Mouse (Mus musculus): Measurements from ENCODE around the gene Pla2g3. TPM values are rescaled to one million over a fixed set of nuclear protein-coding genes. Genes with fewer than 3 reads are reported as not detected.

The Pla2g3 gene
- total and polyA plus RNA-seq, 2 experiments = 0.06 TPM; not detected in 1

GRCm38 (mm10) chr11:3458428-3459104, 29.5 kb upstream of the Pla2g3 start:
- H3K36me3 ChIP-seq (ENCODE audit: control insufficient read depth, insufficient read depth, low read length) = no peaks in the 10 kb centered on the region
- H3K27me3 ChIP-seq (ENCODE audit: control insufficient read depth, insufficient read depth, low read length) = no peaks in the 10 kb centered on the region
- WGBS = 25% methylated on average over 13 of the region's 13 CpGs
- H3K27ac ChIP-seq (replicated peaks; ENCODE audit: insufficient read depth, low read depth, low read length) = peak overlapping the region; percentile 27; the same call in 1 of the 2 replicates
- no peak overlapping the region for H3K4me3 ChIP-seq (ENCODE audit: insufficient read depth, low read depth, low read length)
- TF ChIP-seq CTCF (IDR thresholded peaks at IDR 0.05; ENCODE audit: low read depth, low read length) (no peak), POLR2A (IDR thresholded peaks at IDR 0.05; ENCODE audit: extremely low read depth, insufficient read depth, low read length) (no peak)
- H3K79me2 ChIP-seq (ENCODE audit: control insufficient read depth, insufficient read depth, low read length) = no peaks in the 10 kb centered on the region
- peaks cover 5% of the 10 kb centered on the region for H3K4me1 ChIP-seq (ENCODE audit: control insufficient read depth, insufficient read depth, low read length)
- H3K9ac ChIP-seq (ENCODE audit: low read depth, low read length) = no peak overlapping the region
- peak; percentile 97 for DNase-seq (ENCODE audit: extremely low read depth, low read depth, low spot score)

- H3K4me3 ChIP-seq (ENCODE audit: insufficient read depth, low read depth, low read length) = no peak overlapping the region
- peak overlapping the region; percentile 27; the same call in 1 of the 2 replicates for H3K27ac ChIP-seq (replicated peaks; ENCODE audit: insufficient read depth, low read depth, low read length)
- WGBS = 60% methylated on average over 2 of the region's 2 CpGs
- TF ChIP-seq CTCF (IDR thresholded peaks at IDR 0.05; ENCODE audit: low read depth, low read length) (no peak), POLR2A (IDR thresholded peaks at IDR 0.05; ENCODE audit: extremely low read depth, insufficient read depth, low read length) (no peak)
- no peak for DNase-seq (ENCODE audit: extremely low read depth, low read depth, low spot score)
- H3K79me2 ChIP-seq (ENCODE audit: control insufficient read depth, insufficient read depth, low read length) = no peaks in the 10 kb centered on the region
- H3K4me1 ChIP-seq (ENCODE audit: control insufficient read depth, insufficient read depth, low read length) = peaks cover 5% of the 10 kb centered on the region
- H3K36me3 ChIP-seq (ENCODE audit: control insufficient read depth, insufficient read depth, low read length) = no peaks in the 10 kb centered on the region
- no peaks in the 10 kb centered on the region for H3K27me3 ChIP-seq (ENCODE audit: control insufficient read depth, insufficient read depth, low read length)
- H3K9ac ChIP-seq (ENCODE audit: low read depth, low read length) = no peak overlapping the region
Measured at GRCm38 (mm10) chr11:3459105-3459468, 29.0 kb upstream of the Pla2g3 start.

DNA sequence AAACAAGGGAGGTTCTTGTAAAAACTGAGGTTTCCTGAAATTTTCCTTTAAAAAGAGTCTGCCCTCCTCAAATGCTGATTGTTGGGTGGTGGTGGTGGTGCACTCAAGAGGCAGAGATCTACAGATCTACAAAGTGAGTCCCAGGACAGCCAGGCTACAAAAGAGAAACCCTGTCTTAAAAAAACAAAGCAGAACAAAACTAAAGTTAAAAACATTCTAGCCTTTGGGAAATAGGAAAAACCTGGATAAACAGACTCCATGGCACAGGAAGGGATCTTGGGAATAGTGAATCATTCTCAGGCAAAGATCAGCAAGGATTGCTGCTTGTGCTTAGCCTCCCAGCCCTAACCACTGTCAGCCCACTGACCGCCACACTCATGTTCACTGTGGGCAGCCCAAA, 25.2 kb upstream of the Pla2g3 start:
- no peak overlapping the region for H3K27ac ChIP-seq (replicated peaks; ENCODE audit: insufficient read depth, low read depth, low read length)
- H3K27me3 ChIP-seq (ENCODE audit: control insufficient read depth, insufficient read depth, low read length) = no peaks in the 10 kb centered on the region
- no peak for DNase-seq (ENCODE audit: extremely low read depth, low read depth, low spot score)
- H3K36me3 ChIP-seq (ENCODE audit: control insufficient read depth, insufficient read depth, low read length) = no peaks in the 10 kb centered on the region
- peaks cover 3% of the 10 kb centered on the region for H3K4me1 ChIP-seq (ENCODE audit: control insufficient read depth, insufficient read depth, low read length)
- no peak overlapping the region for H3K4me3 ChIP-seq (ENCODE audit: insufficient read depth, low read depth, low read length)
- no peak overlapping the region for H3K9ac ChIP-seq (ENCODE audit: low read depth, low read length)
- TF ChIP-seq POLR2A (IDR thresholded peaks at IDR 0.05; ENCODE audit: extremely low read depth, insufficient read depth, low read length) (no peak), CTCF (IDR thresholded peaks at IDR 0.05; ENCODE audit: low read depth, low read length) (no peak)
- no peaks in the 10 kb centered on the region for H3K79me2 ChIP-seq (ENCODE audit: control insufficient read depth, insufficient read depth, low read length)
- 100% methylated on average over 1 of the region's 1 CpGs for WGBS

DNA sequence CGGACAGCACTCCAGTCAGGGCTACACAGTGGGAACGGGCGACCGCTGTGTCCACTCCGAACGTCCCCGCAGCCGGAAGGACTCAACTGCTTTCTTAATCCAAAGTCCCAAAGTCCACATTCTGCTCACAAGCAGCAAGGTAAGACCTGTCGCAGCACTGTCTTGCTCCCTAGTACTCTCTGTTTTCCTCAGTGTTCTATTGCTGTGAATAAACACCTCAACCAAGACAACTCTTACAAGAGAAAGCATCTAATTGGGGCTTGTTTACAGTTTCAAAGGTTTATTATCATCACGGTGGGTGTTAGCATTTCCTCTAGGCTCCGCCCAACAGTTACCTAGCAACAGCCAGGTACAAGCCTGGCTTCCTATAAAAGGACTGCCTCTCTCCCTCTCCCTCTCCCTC, 16.6 kb upstream of the Pla2g3 start:
- H3K9ac ChIP-seq (ENCODE audit: low read depth, low read length) = no peak overlapping the region
- 14% methylated on average over 11 of the region's 11 CpGs for WGBS
- no peak overlapping the region for H3K27ac ChIP-seq (replicated peaks; ENCODE audit: insufficient read depth, low read depth, low read length)

DNA sequence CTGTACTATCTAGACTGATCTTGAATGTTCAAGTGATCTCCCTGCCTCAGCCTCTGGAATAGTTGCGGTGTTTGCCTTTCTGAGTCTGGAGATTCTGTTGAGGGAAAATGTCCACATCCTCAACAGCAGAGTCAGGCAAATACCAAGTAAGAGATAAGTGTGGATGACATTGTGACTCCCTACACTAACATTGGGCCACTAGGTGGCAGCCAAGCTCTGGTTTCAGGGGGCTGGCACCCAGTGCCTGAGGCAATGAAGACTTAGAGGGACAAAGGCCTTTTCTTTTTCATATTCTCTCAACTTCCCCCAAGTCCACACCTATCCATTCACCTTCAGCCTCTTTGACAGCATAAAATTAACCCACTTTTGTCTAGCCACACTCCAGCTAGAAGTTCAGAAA, 15.6 kb upstream of the Pla2g3 start:
- Histone ChIP-seq H3K36me3 (ENCODE audit: control insufficient read depth, insufficient read depth, low read length) (no peaks in the 10 kb centered on the region), H3K9ac (ENCODE audit: low read depth, low read length) (no peak overlapping the region), H3K27me3 (ENCODE audit: control insufficient read depth, insufficient read depth, low read length) (no peaks in the 10 kb centered on the region), H3K27ac (replicated peaks; ENCODE audit: insufficient read depth, low read depth, low read length) (no peak overlapping the region), H3K79me2 (ENCODE audit: control insufficient read depth, insufficient read depth, low read length) (no peaks in the 10 kb centered on the region), H3K4me1 (ENCODE audit: control insufficient read depth, insufficient read depth, low read length) (no peaks in the 10 kb centered on the region), H3K4me3 (ENCODE audit: insufficient read depth, low read depth, low read length) (no peak overlapping the region)
- peak; percentile 56 for DNase-seq (ENCODE audit: extremely low read depth, low read depth, low spot score)
- TF ChIP-seq CTCF (IDR thresholded peaks at IDR 0.05; ENCODE audit: low read depth, low read length) = peak; percentile 93
- TF ChIP-seq POLR2A (IDR thresholded peaks at IDR 0.05; ENCODE audit: extremely low read depth, insufficient read depth, low read length) = no peak
- WGBS = 27% methylated on average over 1 of the region's 1 CpGs

More for the DNA sequence above, 16.6 kb upstream of the Pla2g3 start:
- TF ChIP-seq POLR2A (IDR thresholded peaks at IDR 0.05; ENCODE audit: extremely low read depth, insufficient read depth, low read length) (no peak), CTCF (IDR thresholded peaks at IDR 0.05; ENCODE audit: low read depth, low read length) (no peak)
- Histone ChIP-seq H3K27me3 (ENCODE audit: control insufficient read depth, insufficient read depth, low read length) (no peaks in the 10 kb centered on the region), H3K36me3 (ENCODE audit: control insufficient read depth, insufficient read depth, low read length) (no peaks in the 10 kb centered on the region), H3K4me1 (ENCODE audit: control insufficient read depth, insufficient read depth, low read length) (no peaks in the 10 kb centered on the region), H3K79me2 (ENCODE audit: control insufficient read depth, insufficient read depth, low read length) (no peaks in the 10 kb centered on the region), H3K4me3 (ENCODE audit: insufficient read depth, low read depth, low read length) (no peak overlapping the region)
- DNase-seq (ENCODE audit: extremely low read depth, low read depth, low spot score) = no peak

DNA sequence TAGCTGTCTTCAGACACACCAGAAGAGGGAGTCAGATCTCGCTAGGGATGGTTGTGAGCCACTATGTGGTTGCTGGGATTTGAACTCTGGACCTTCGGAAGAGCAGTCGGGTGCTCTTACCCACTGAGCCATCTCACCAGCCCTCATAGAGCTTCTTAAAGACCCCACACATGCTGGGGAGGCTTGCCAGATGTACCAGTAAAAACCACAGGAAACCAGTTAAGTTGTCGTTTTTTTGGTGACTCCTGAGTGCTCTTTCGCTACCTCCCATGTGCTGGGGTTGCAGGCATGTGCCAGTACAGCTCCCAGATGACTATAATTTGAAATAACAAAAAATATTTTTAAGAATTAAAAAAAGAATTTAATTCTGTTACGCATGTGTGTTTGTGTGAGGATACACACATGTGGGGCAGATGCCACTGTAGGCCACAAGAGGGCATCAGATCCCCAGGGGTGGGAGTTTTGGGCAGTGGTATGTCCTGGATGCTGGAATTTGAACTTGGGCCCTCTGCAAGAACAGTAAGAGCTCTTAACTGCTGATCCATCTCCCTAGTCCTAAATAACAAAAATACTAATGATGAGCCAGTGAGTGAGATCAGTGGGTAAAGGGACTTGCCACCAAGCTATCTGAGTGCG, 13.5 kb upstream of the Pla2g3 start:
- Histone ChIP-seq H3K79me2 (ENCODE audit: control insufficient read depth, insufficient read depth, low read length) (no peaks in the 10 kb centered on the region), H3K4me3 (ENCODE audit: insufficient read depth, low read depth, low read length) (no peak overlapping the region), H3K27ac (replicated peaks; ENCODE audit: insufficient read depth, low read depth, low read length) (no peak overlapping the region), H3K4me1 (ENCODE audit: control insufficient read depth, insufficient read depth, low read length) (no peaks in the 10 kb centered on the region), H3K9ac (ENCODE audit: low read depth, low read length) (no peak overlapping the region), H3K27me3 (ENCODE audit: control insufficient read depth, insufficient read depth, low read length) (no peaks in the 10 kb centered on the region), H3K36me3 (ENCODE audit: control insufficient read depth, insufficient read depth, low read length) (no peaks in the 10 kb centered on the region)
- DNase-seq (ENCODE audit: extremely low read depth, low read depth, low spot score) = no peak
- TF ChIP-seq POLR2A (IDR thresholded peaks at IDR 0.05; ENCODE audit: extremely low read depth, insufficient read depth, low read length) (no peak), CTCF (IDR thresholded peaks at IDR 0.05; ENCODE audit: low read depth, low read length) (peak; percentile 84)
- WGBS = 90% methylated on average over 7 of the region's 7 CpGs

All from liver, adult 2 months (tissue).